Mouse (Mus musculus): ENCODE data around the gene Gart. TPM values are rescaled to one million over a fixed set of nuclear protein-coding genes. Genes with fewer than 3 reads are reported as not detected.

Gene Gart
- total and polyA plus RNA-seq, 3 experiments: 356 to 722 (median 517) TPM

DNA sequence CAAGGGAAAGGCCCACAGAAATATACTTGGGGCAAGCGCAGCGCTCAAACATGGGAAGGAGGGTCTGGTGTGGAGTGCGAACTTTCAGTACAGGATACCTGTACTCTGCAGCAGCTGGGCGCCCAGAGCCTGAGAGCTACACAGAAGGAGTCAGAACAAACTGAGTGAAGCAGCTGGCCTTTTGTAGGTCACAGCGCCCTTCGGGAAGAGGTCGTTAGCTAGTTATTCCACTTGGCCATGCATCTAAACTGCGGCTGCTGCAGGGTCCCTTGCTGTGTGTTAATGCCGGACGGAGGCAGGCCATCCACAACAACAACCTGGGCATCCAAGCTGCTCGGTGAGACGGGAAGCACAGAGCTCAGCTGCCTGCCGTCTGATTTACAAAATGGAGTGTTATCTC lies 71.6 kb downstream of the Gart start:
- Histone ChIP-seq H3K4me3 (replicated peaks in 1 of 3; ENCODE audit: low read depth in 2 of 3, low read length in 2 of 3, poor library complexity in 1 of 3) (no peak overlapping the region), H3K79me2 (replicated peaks; ENCODE audit: control insufficient read depth, extremely low read depth, insufficient read depth, poor library complexity, severe bottlenecking) (no peaks in the 10 kb centered on the region), H3K9me3 (replicated peaks; ENCODE audit: low read length) (no peaks in the 10 kb centered on the region), H3K27me3 (replicated peaks) (no peaks in the 10 kb centered on the region), H3K36me3 (replicated peaks in 1 of 2; ENCODE audit: control insufficient read depth in 1 of 2, insufficient read depth in 1 of 2, low read length in 1 of 2) (peaks cover 16 to 32% of the 10 kb centered on the region in 2 experiments), H3K4me1 (ENCODE audit: control insufficient read depth in 1 of 2, insufficient read depth in 2 of 2) (peaks cover 5 to 15% of the 10 kb centered on the region in 2 experiments; a peak in 3 of 4 replicates), H3K4me2 (ENCODE audit: insufficient read depth, low read depth, poor library complexity, severe bottlenecking) (no peak overlapping the region), H3K27ac (ENCODE audit: insufficient read depth, low read depth) (no peak overlapping the region), H3K9ac (ENCODE audit: insufficient read depth, low read depth) (no peak overlapping the region)
- no peak for DNase-seq (ENCODE audit: extremely low read depth)
- dilution Hi-C loops (cut with MboI; ENCODE audit: extremely low pct_ligation_motif_present, extremely low pct_unique_long_range_greater_than_20kb, low sequenced_read_pairs) (no loop called here), in situ Hi-C loops (cut with MboI; ENCODE audit: low pct_ligation_motif_present, low pct_unique_long_range_greater_than_20kb, low sequenced_read_pairs) (no loop called here)
- TF ChIP-seq POLR2A (IDR thresholded peaks at IDR 0.05; ENCODE audit: low read depth, low read length) (no peak), ELF1 (IDR thresholded peaks at IDR 0.05; ENCODE audit: low read depth, low read length) (no peak), TCF12 (IDR thresholded peaks at IDR 0.05; ENCODE audit: low read depth, low read length) (no peak), MAFK (IDR thresholded peaks at IDR 0.05; ENCODE audit: insufficient replicate concordance, low read length) (no peak), MAX (IDR thresholded peaks at IDR 0.05; ENCODE audit: low read length) (no peak), ZMIZ1 (IDR thresholded peaks at IDR 0.05; ENCODE audit: low read depth, low read length) (no peak), KAT2A (IDR thresholded peaks at IDR 0.05; ENCODE audit: insufficient replicate concordance, low read length) (no peak), UBTF (IDR thresholded peaks at IDR 0.05; ENCODE audit: low read depth, low read length) (no peak), JUN (IDR thresholded peaks at IDR 0.05; ENCODE audit: insufficient read depth, low read depth, low read length) (no peak), CHD2 (IDR thresholded peaks at IDR 0.05; ENCODE audit: low read length) (no peak)

Other genes with a start within 250 kb of the Gart start
- gene Il10rb, start 240.8 kb downstream of the Gart start, total RNA-seq (2012; rRNA removed): 27.5 and 32.1 TPM in 2 replicates
- gene Il10rb, start 240.8 kb downstream of the Gart start, total RNA-seq (2014; rRNA removed): 34.8 and 36.1 TPM in 2 replicates
- 35.6 and 37.9 TPM in 2 replicates for gene Il10rb, start 240.8 kb downstream of the Gart start, polyA plus RNA-seq (2012; ENCODE audit: insufficient read length, low read depth)
- gene Ifnar1, start 161.7 kb downstream of the Gart start, total RNA-seq (2012; rRNA removed): 32.1 and 32.8 TPM in 2 replicates
- 34.9 and 40.3 TPM in 2 replicates for gene Ifnar1, start 161.7 kb downstream of the Gart start, total RNA-seq (2014; rRNA removed)
- 40.1 and 49.4 TPM in 2 replicates for gene Ifnar1, start 161.7 kb downstream of the Gart start, polyA plus RNA-seq (2012; ENCODE audit: insufficient read length, low read depth)
- 26.3 and 36.1 TPM in 2 replicates for gene Ifngr2, start 99.9 kb downstream of the Gart start, total RNA-seq (2012; rRNA removed)
- gene Ifngr2, start 99.9 kb downstream of the Gart start, total RNA-seq (2014; rRNA removed): 29.6 and 32.1 TPM in 2 replicates
- gene Ifngr2, start 99.9 kb downstream of the Gart start, polyA plus RNA-seq (2012; ENCODE audit: insufficient read length, low read depth): 38.8 and 39.2 TPM in 2 replicates
- 6.1 and 9.7 TPM in 2 replicates for gene Tmem50b, start 49.2 kb downstream of the Gart start, total RNA-seq (2012; rRNA removed)
- gene Tmem50b, start 49.2 kb downstream of the Gart start, total RNA-seq (2014; rRNA removed): 12.7 and 14.5 TPM in 2 replicates
- gene Tmem50b, start 49.2 kb downstream of the Gart start, polyA plus RNA-seq (2012; ENCODE audit: insufficient read length, low read depth): 15.9 TPM in 2 replicates
- gene Dnajc28, start 27.9 kb downstream of the Gart start, total RNA-seq (2012; rRNA removed): 1.1 and 1.8 TPM in 2 replicates
- gene Dnajc28, start 27.9 kb downstream of the Gart start, total RNA-seq (2014; rRNA removed): 0.97 and 1.2 TPM in 2 replicates
- gene Dnajc28, start 27.9 kb downstream of the Gart start, polyA plus RNA-seq (2012; ENCODE audit: insufficient read length, low read depth): 0.47 and 0.55 TPM in 2 replicates
- gene Son, start 554 bp upstream of the Gart start, total RNA-seq (2012; rRNA removed): 126 and 152 TPM in 2 replicates
- 206 and 235 TPM in 2 replicates for gene Son, start 554 bp upstream of the Gart start, total RNA-seq (2014; rRNA removed)
- 237 and 271 TPM in 2 replicates for gene Son, start 554 bp upstream of the Gart start, polyA plus RNA-seq (2012; ENCODE audit: insufficient read length, low read depth)
- 62.5 and 63.2 TPM in 2 replicates for gene Donson, start 41.8 kb upstream of the Gart start, total RNA-seq (2012; rRNA removed)
- gene Donson, start 41.8 kb upstream of the Gart start, total RNA-seq (2014; rRNA removed): 63.9 and 71.5 TPM in 2 replicates
- 47.6 and 51.9 TPM in 2 replicates for gene Donson, start 41.8 kb upstream of the Gart start, polyA plus RNA-seq (2012; ENCODE audit: insufficient read length, low read depth)
- gene Cryzl1, start 82.0 kb upstream of the Gart start, total RNA-seq (2012; rRNA removed): 75.7 and 115 TPM in 2 replicates
- 111 and 125 TPM in 2 replicates for gene Cryzl1, start 82.0 kb upstream of the Gart start, total RNA-seq (2014; rRNA removed)
- gene Cryzl1, start 82.0 kb upstream of the Gart start, polyA plus RNA-seq (2012; ENCODE audit: insufficient read length, low read depth): 105 and 126 TPM in 2 replicates
- gene Itsn1, start 82.3 kb upstream of the Gart start, total RNA-seq (2012; rRNA removed): 33.2 and 46.3 TPM in 2 replicates
- gene Itsn1, start 82.3 kb upstream of the Gart start, total RNA-seq (2014; rRNA removed): 32.5 and 35.9 TPM in 2 replicates
- gene Itsn1, start 82.3 kb upstream of the Gart start, polyA plus RNA-seq (2012; ENCODE audit: insufficient read length, low read depth): 54.5 and 68.6 TPM in 2 replicates